Mouse (Mus musculus) kidney, adult 2 months (tissue): ENCODE measurements around the gene Mrpl22.

Experiments used
- CTCF ChIP-seq: fragments of 200-500 bp; conservative IDR thresholded peaks from 2 replicates; pipeline ENCODE4 v1.5.1; 2011; ENCODE audit warnings: low read depth, mild to moderate bottlenecking, control low read depth, low read length, moderate library complexity, mixed read lengths; ENCODE audit not compliant: insufficient read depth, insufficient read length
- POLR2A ChIP-seq: fragments of 200-500 bp; IDR thresholded peaks from one replicate; pipeline ENCODE4 v1.6.1; 2011; ENCODE audit warnings: low read depth, low read length, control low read depth

DNA sequence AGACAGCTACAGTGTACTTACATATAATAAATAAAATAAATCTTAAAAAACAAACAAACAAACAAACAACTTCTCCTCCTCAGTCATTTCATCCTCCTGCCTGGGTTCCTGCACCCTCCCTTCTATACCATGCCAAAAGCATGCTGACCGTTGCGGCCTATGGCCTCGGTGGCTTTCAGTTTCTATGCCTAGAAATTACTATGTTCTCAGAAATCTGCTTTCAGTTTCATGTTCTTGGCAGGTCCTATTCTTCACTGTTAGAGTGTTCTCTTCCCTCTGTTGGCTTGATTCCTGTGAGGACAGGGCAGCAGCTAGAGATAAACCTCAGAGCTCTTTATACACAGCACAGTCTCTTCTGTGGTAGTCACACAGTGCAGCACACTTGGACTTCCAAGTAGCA is 12.1 kb downstream of the Mrpl22 start:
- TF ChIP-seq POLR2A = no peak
- TF ChIP-seq CTCF = no peak
